Mouse (Mus musculus) midbrain, postnatal 0 days (tissue): ENCODE data around the gene Slc46a2. TPM values are rescaled to one million over a fixed set of nuclear protein-coding genes. Genes with fewer than 3 reads are reported as not detected.

Source experiments
- ATAC-seq: fragments of 200-750 bp; cut with Nextera tagmentation; 2 replicates; pipeline ENCODE4 v1.8.0; 2017; ENCODE audit warnings: moderate number of reproducible peaks, mild to moderate bottlenecking, moderate TSS enrichment, moderate library complexity; ENCODE audit not compliant: low FRiP score
- DNase-seq: peaks from one replicate; pipeline ENCODE4 v3.0.0-alpha.2; 2015; ENCODE audit warnings: low spot score
- H3K27ac ChIP-seq: fragments of 300-500 bp; sonication (generic); 2 replicates; pipeline ENCODE4 v1.5.1; 2014; ENCODE audit warnings: low read depth, mild to moderate bottlenecking, low read length, mixed read lengths
- H3K27me3 ChIP-seq: fragments of 300-500 bp; sonication (generic); 2 replicates; pipeline ENCODE4 v1.6.1; 2014; ENCODE audit warnings: low read length, control low read depth, mixed read lengths; ENCODE audit not compliant: insufficient read depth
- H3K36me3 ChIP-seq: fragments of 300-500 bp; sonication (generic); 2 replicates; pipeline ENCODE4 v1.6.1; 2014; ENCODE audit warnings: low read length, control low read depth, mixed read lengths; ENCODE audit not compliant: insufficient read depth
- H3K4me1 ChIP-seq: fragments of 300-500 bp; sonication (generic); 2 replicates; pipeline ENCODE4 v1.6.1; 2014; ENCODE audit warnings: mild to moderate bottlenecking, control low read depth, antibody characterized with exemption, low read length, mixed read lengths; ENCODE audit not compliant: insufficient read depth
- H3K4me2 ChIP-seq: fragments of 300-500 bp; sonication (generic); 2 replicates; pipeline ENCODE4 v1.6.1; 2014; ENCODE audit warnings: low read depth, mild to moderate bottlenecking, low read length, mixed read lengths; ENCODE audit not compliant: poor library complexity, severe bottlenecking
- H3K4me3 ChIP-seq: fragments of 300-500 bp; sonication (generic); 2 replicates; pipeline ENCODE4 v1.5.1; 2014; ENCODE audit warnings: low read depth, mild to moderate bottlenecking, low read length, moderate library complexity
- H3K9ac ChIP-seq: fragments of 300-500 bp; sonication (generic); replicated peaks from 2 replicates; pipeline ENCODE4 v1.6.1; 2014; ENCODE audit warnings: mild to moderate bottlenecking, low read length, moderate library complexity, mixed read lengths; ENCODE audit not compliant: poor library complexity, severe bottlenecking
- H3K9me3 ChIP-seq: fragments of 300-500 bp; sonication (generic); 2 replicates; pipeline ENCODE4 v1.6.1; 2016; ENCODE audit warnings: low read length, control low read depth
- CTCF ChIP-seq: IDR thresholded peaks from 2 replicates; pipeline ENCODE4 v1.5.1; 2016; ENCODE audit warnings: antibody characterized with exemption, mild to moderate bottlenecking
- WGBS: fragments of 180-500 bp; shearing (Covaris S2); extraction: QIAGEN DNeasy Blood & Tissue Kit; methylation state at CpG from one replicate; pipeline ENCODE4 v1.1.7; 2014; 5-methylcytosine and 5-hydroxymethylcytosine counted together
- polyA plus RNA-seq: library from polyadenylated mRNA; unstranded; fragments of >200 nt; fragmentation: Nextera tagmentation; extraction: Ambion mirVana; gene quantifications from 2 replicates; pipeline ENCODE4 v1.2.1, GENCODE M21; 2015
- total RNA-seq: library from RNA; depleted of rRNA; stranded (reverse); fragments of >200 nt; gene quantifications from 2 replicates; pipeline ENCODE4 v1.2.3, GENCODE M21; 2014

Gene Slc46a2
- total and polyA plus RNA-seq, 2 experiments from 2014 or later = 0.05 to 0.16 TPM

DNA sequence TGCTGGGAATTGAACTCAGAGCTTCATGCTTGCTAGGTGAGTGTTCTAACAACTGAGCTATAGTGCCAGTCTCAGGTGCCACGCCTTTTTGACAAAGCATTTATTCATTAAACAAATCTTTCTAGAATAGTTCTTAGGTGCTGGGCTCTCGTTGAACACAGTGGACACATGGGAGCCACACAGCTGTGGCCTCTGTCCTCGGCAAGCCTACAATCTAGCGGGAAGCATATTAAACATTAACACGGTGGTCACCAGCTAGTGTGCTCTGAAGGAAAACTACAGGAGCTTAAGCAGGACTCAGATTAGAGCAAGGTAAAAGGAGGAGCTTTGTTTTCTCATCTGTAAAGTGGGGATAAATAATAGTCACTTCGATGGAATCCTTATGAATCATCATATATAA lies 7.8 kb downstream of the Slc46a2 start:
- Histone ChIP-seq H3K9ac (no peak overlapping the region), H3K27ac (no peak overlapping the region), H3K4me3 (no peak overlapping the region), H3K4me2 (no peak overlapping the region), H3K9me3 (no peaks in the 10 kb centered on the region), H3K4me1 (no peaks in the 10 kb centered on the region), H3K27me3 (no peaks in the 10 kb centered on the region), H3K36me3 (no peaks in the 10 kb centered on the region)
- ATAC-seq (no peak), DNase-seq (no peak)
- TF ChIP-seq CTCF = no peak
- 86% methylated on average over 6 of the region's 6 CpGs for WGBS

DNA sequence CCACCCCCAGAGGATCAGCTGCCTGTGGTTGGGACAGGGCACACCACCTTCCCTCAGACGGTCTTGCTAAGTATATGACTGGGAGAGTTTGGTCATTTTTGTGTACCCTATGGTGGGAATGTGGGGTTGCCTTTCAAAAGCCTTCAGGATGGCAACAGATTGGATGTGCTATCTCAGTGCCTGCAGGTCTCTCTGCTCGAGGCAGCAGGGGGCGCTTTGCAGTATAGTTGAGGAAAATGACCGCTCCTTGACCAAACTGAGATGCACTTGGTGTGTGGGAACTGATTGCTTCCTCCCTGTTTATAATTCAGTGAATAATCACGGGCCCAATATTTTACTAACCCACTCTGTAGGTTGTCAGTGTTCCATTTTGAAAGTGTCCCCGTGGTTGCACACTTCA lies 12.3 kb downstream of the Slc46a2 start:
- H3K9ac ChIP-seq = no peak overlapping the region
- H3K9me3 ChIP-seq = no peaks in the 10 kb centered on the region
- no peaks in the 10 kb centered on the region for H3K27me3 ChIP-seq
- no peak for ATAC-seq
- peaks cover 16% of the 10 kb centered on the region for H3K36me3 ChIP-seq
- H3K4me2 ChIP-seq = no peak overlapping the region
- no peak for DNase-seq
- no peak overlapping the region for H3K4me3 ChIP-seq
- peak; percentile 30; the same call in 1 of the 2 replicates for TF ChIP-seq CTCF
- H3K4me1 ChIP-seq = no peaks in the 10 kb centered on the region
- no peak overlapping the region for H3K27ac ChIP-seq
- 68% methylated on average over 6 of the region's 6 CpGs for WGBS

DNA sequence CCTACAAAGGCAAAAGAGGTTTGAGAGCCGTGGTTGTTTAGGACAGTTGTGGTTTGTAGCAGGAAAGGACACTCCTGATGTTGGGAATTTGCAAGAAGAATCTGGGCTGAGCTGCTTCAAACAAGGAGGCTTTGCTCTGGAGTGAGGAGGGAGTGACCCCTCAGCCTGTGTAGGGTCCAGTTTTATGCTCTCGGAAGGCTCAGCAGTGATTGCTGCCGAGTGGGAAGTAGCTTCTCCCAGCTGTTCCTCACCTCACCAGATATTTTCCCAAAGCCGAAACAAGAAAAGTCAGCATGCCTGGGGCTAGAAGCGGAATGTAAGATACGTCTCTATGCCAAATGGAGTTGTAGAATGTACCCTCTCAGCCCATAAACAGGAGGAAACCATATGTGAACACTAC lies 13.0 kb downstream of the Slc46a2 start:
- 92% methylated on average over 6 of the region's 6 CpGs for WGBS
- Histone ChIP-seq H3K4me2 (no peak overlapping the region), H3K9ac (no peak overlapping the region), H3K36me3 (peaks cover 23% of the 10 kb centered on the region), H3K4me3 (no peak overlapping the region), H3K4me1 (no peaks in the 10 kb centered on the region), H3K27me3 (no peaks in the 10 kb centered on the region), H3K27ac (no peak overlapping the region), H3K9me3 (no peaks in the 10 kb centered on the region)
- ATAC-seq (no peak), DNase-seq (no peak)
- no peak for TF ChIP-seq CTCF

DNA sequence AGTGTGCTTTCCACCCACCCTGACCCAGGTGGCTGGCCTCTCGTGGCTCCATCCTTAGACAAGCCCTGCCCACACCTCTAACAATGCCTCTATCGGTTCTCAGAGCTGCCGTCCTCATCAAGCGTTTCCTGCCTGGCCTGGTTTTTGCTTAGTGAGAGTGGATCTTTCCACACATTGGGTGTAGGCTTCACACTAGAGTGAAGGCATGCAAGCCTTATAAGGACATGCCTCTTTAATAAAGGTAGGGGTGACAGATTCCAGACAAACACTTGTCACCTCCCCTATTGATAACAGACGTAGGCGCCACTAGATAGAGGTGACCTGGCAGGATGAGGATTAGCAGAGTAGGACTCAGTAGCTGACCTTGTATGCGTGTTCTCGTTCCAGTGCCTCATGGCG lies 16.3 kb downstream of the Slc46a2 start:
- Histone ChIP-seq H3K4me2 (no peak overlapping the region), H3K4me3 (no peak overlapping the region), H3K4me1 (no peaks in the 10 kb centered on the region), H3K36me3 (peaks cover 41% of the 10 kb centered on the region), H3K9ac (no peak overlapping the region), H3K27ac (no peak overlapping the region), H3K27me3 (no peaks in the 10 kb centered on the region), H3K9me3 (no peaks in the 10 kb centered on the region)
- DNase-seq (no peak), ATAC-seq (no peak)
- 89% methylated on average over 9 of the region's 9 CpGs for WGBS
- TF ChIP-seq CTCF = no peak

DNA sequence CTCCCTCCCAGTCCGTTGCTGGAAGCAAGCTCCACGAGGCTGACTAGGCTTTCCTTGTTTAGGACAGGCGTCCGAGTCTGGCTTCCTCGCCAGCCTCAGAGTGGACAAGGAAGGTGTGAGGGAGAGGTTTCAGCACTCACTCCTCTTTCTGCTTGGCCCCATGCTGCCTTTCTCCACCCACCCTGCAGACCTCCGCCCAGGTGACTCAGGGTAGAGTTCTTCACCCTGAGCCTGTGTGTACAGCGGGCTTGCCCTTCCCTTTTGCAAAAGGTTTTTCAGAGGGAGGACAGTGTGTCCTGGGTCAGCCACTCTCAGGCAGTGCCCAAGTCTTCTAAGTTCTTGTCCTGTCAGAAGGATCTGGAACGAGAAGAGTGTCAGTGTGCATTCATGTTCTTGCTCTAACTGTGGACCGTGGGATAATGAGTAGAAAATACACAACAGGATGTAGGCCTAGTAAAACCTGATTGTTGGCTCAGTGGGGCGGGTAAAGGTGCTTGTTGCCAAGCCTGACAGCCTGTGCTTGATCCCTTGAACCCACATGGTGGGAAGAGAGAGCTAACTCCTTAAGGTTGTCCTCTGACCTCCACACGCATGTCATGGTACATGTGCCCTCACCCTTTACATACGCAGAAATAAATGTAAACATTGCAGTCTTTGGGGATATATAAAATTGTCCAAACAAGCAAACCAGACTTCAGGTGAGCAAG lies 16.9 kb downstream of the Slc46a2 start:
- ATAC-seq = no peak
- no peak for TF ChIP-seq CTCF
- Histone ChIP-seq H3K27me3 (no peaks in the 10 kb centered on the region), H3K4me1 (no peaks in the 10 kb centered on the region), H3K27ac (no peak overlapping the region), H3K9ac (no peak overlapping the region), H3K36me3 (peaks cover 41% of the 10 kb centered on the region), H3K4me2 (no peak overlapping the region), H3K9me3 (no peaks in the 10 kb centered on the region), H3K4me3 (no peak overlapping the region)
- 85% methylated on average over 12 of the region's 12 CpGs for WGBS
- no peak for DNase-seq

DNA sequence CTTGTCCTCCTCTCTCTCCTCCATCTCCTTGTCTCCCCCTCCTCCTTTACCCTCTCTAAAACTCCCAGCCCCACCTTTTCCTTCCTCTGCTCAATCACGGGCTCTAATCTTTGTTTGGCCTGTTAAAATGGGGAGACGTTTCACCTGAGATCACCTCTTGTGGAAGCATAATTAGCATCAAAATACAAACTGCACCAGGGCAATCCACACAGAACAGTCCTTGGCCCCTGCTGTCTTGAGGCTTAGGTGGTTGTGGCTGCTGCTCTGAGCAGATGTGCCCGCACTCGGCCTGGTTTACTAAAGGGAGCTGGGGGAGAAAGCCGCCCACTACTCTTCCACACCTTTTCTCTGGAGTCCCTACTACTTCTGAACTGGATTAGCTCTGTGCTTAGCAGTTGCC lies 18.9 kb downstream of the Slc46a2 start:
- H3K4me3 ChIP-seq = no peak overlapping the region
- no peak for ATAC-seq
- no peaks in the 10 kb centered on the region for H3K4me1 ChIP-seq
- no peak overlapping the region for H3K27ac ChIP-seq
- 61% methylated on average over 5 of the region's 5 CpGs for WGBS
- H3K36me3 ChIP-seq = peaks cover 40% of the 10 kb centered on the region
- H3K9ac ChIP-seq = no peak overlapping the region
- no peak for TF ChIP-seq CTCF
- H3K27me3 ChIP-seq = no peaks in the 10 kb centered on the region
- H3K4me2 ChIP-seq = no peak overlapping the region
- DNase-seq = no peak
- no peaks in the 10 kb centered on the region for H3K9me3 ChIP-seq
